Mouse (Mus musculus): ENCODE measurements around the gene Fam71e2. TPM values are rescaled to one million over a fixed set of nuclear protein-coding genes. Genes with fewer than 3 reads are reported as not detected.

Gene Fam71e2
- total RNA-seq, 1 experiment = not detected

GRCm38 (mm10) chr7:4739041-4739543, 32.0 kb downstream of the Fam71e2 start:
- no peak overlapping the region for H3K9ac ChIP-seq (ENCODE audit: insufficient read depth, low read depth, low read length, poor library complexity, severe bottlenecking)
- TF ChIP-seq HCFC1 (IDR thresholded peaks at IDR 0.05; ENCODE audit: borderline replicate concordance, insufficient read depth, low read length) (no peak), ZC3H11A (IDR thresholded peaks at IDR 0.05; ENCODE audit: borderline replicate concordance, low read depth, low read length) (no peak), MAFK (IDR thresholded peaks at IDR 0.05; ENCODE audit: insufficient read depth, low read depth, low read length) (no peak), CHD2 (IDR thresholded peaks at IDR 0.05; ENCODE audit: low read depth, low read length) (no peak), ZNF384 (IDR thresholded peaks at IDR 0.05; ENCODE audit: low read depth, low read length) (no peak)
- DNase-seq (ENCODE audit: low read depth, low spot score) = no peak
- in situ Hi-C loops (cut with MboI; ENCODE audit: low sequenced_read_pairs in 2 of 2, unreplicated experiment in 2 of 2) = no loop called here
- peak overlapping the region; percentile 39 for H3K4me3 ChIP-seq (ENCODE audit: insufficient read depth in 1 of 2, low read depth in 1 of 2, low read length in 2 of 2, poor library complexity in 1 of 2, severe bottlenecking in 1 of 2)
- no peak overlapping the region for H3K27ac ChIP-seq (ENCODE audit: insufficient read depth, low read depth, low read length, poor library complexity, severe bottlenecking)
- H3K9me3 ChIP-seq (ENCODE audit: control insufficient read depth, insufficient read depth, low read depth, low read length) = no peaks in the 10 kb centered on the region
- H3K4me1 ChIP-seq (ENCODE audit: control insufficient read depth in 2 of 2, insufficient read depth in 2 of 2, low read length in 2 of 2, poor library complexity in 1 of 2) = peaks cover 0 to 11% of the 10 kb centered on the region in 2 experiments; a peak in 1 of 4 replicates
- H3K36me3 ChIP-seq (ENCODE audit: control insufficient read depth, insufficient read depth, low read length, poor library complexity, severe bottlenecking) = peaks cover 19% of the 10 kb centered on the region

- no peak overlapping the region for H3K27ac ChIP-seq (ENCODE audit: insufficient read depth, low read depth, low read length, poor library complexity, severe bottlenecking)
- H3K4me1 ChIP-seq (ENCODE audit: control insufficient read depth in 2 of 2, insufficient read depth in 2 of 2, low read length in 2 of 2, poor library complexity in 1 of 2) = no peaks in the 10 kb centered on the region
- H3K4me3 ChIP-seq (ENCODE audit: insufficient read depth in 1 of 2, low read depth in 1 of 2, low read length in 2 of 2, poor library complexity in 1 of 2, severe bottlenecking in 1 of 2) = no peak overlapping the region
- in situ Hi-C loops (cut with MboI; ENCODE audit: low sequenced_read_pairs in 2 of 2, unreplicated experiment in 2 of 2) = no loop called here
- no peak for TF ChIP-seq ZNF384 (IDR thresholded peaks at IDR 0.05; ENCODE audit: low read depth, low read length)
- no peak for TF ChIP-seq CHD2 (IDR thresholded peaks at IDR 0.05; ENCODE audit: low read depth, low read length)
- no peak for TF ChIP-seq ZC3H11A (IDR thresholded peaks at IDR 0.05; ENCODE audit: borderline replicate concordance, low read depth, low read length)
- TF ChIP-seq MAFK (IDR thresholded peaks at IDR 0.05; ENCODE audit: insufficient read depth, low read depth, low read length) = no peak
- no peak for TF ChIP-seq HCFC1 (IDR thresholded peaks at IDR 0.05; ENCODE audit: borderline replicate concordance, insufficient read depth, low read length)
- H3K36me3 ChIP-seq (ENCODE audit: control insufficient read depth, insufficient read depth, low read length, poor library complexity, severe bottlenecking) = no peaks in the 10 kb centered on the region
- no peak for DNase-seq (ENCODE audit: low read depth, low spot score)
- no peak overlapping the region for H3K9ac ChIP-seq (ENCODE audit: insufficient read depth, low read depth, low read length, poor library complexity, severe bottlenecking)
- H3K9me3 ChIP-seq (ENCODE audit: control insufficient read depth, insufficient read depth, low read depth, low read length) = no peaks in the 10 kb centered on the region
Measured at GRCm38 (mm10) chr7:4732968-4733392, 38.1 kb downstream of the Fam71e2 start.

- Histone ChIP-seq H3K36me3 (ENCODE audit: control insufficient read depth, insufficient read depth, low read length, poor library complexity, severe bottlenecking) (no peaks in the 10 kb centered on the region), H3K9ac (ENCODE audit: insufficient read depth, low read depth, low read length, poor library complexity, severe bottlenecking) (no peak overlapping the region), H3K4me1 (ENCODE audit: control insufficient read depth in 2 of 2, insufficient read depth in 2 of 2, low read length in 2 of 2, poor library complexity in 1 of 2) (no peaks in the 10 kb centered on the region), H3K27ac (ENCODE audit: insufficient read depth, low read depth, low read length, poor library complexity, severe bottlenecking) (no peak overlapping the region), H3K4me3 (ENCODE audit: insufficient read depth in 1 of 2, low read depth in 1 of 2, low read length in 2 of 2, poor library complexity in 1 of 2, severe bottlenecking in 1 of 2) (no peak overlapping the region), H3K9me3 (ENCODE audit: control insufficient read depth, insufficient read depth, low read depth, low read length) (no peaks in the 10 kb centered on the region)
- no peak for DNase-seq (ENCODE audit: low read depth, low spot score)
- in situ Hi-C loops (cut with MboI; ENCODE audit: low sequenced_read_pairs in 2 of 2, unreplicated experiment in 2 of 2) = no loop called here
- TF ChIP-seq HCFC1 (IDR thresholded peaks at IDR 0.05; ENCODE audit: borderline replicate concordance, insufficient read depth, low read length) (no peak), CHD2 (IDR thresholded peaks at IDR 0.05; ENCODE audit: low read depth, low read length) (no peak), ZC3H11A (IDR thresholded peaks at IDR 0.05; ENCODE audit: borderline replicate concordance, low read depth, low read length) (no peak), ZNF384 (IDR thresholded peaks at IDR 0.05; ENCODE audit: low read depth, low read length) (no peak), MAFK (IDR thresholded peaks at IDR 0.05; ENCODE audit: insufficient read depth, low read depth, low read length) (no peak)
Measured at GRCm38 (mm10) chr7:4731090-4731489, 40.0 kb downstream of the Fam71e2 start.

GRCm38 (mm10) chr7:4725169-4725568, 45.9 kb downstream of the Fam71e2 start, which contains the start of gene Tmem150b:
TSS of gene Tmem150b (minus strand) at chr7:4725249.
- Histone ChIP-seq H3K36me3 (ENCODE audit: control insufficient read depth, insufficient read depth, low read length, poor library complexity, severe bottlenecking) (no peaks in the 10 kb centered on the region), H3K4me3 (ENCODE audit: insufficient read depth in 1 of 2, low read depth in 1 of 2, low read length in 2 of 2, poor library complexity in 1 of 2, severe bottlenecking in 1 of 2) (no peak within 1 kb of the TSS), H3K9ac (ENCODE audit: insufficient read depth, low read depth, low read length, poor library complexity, severe bottlenecking) (no peak within 1 kb of the TSS)

More at GRCm38 (mm10) chr7:4725169-4725568, 45.9 kb downstream of the Fam71e2 start, which contains the start of gene Tmem150b:
- no peak for DNase-seq (ENCODE audit: low read depth, low spot score)
- H3K4me1 ChIP-seq (ENCODE audit: control insufficient read depth in 2 of 2, insufficient read depth in 2 of 2, low read length in 2 of 2, poor library complexity in 1 of 2) = no peaks in the 10 kb centered on the region
- in situ Hi-C loops (cut with MboI; ENCODE audit: low sequenced_read_pairs in 2 of 2, unreplicated experiment in 2 of 2) = no loop called here
- H3K9me3 ChIP-seq (ENCODE audit: control insufficient read depth, insufficient read depth, low read depth, low read length) = no peaks in the 10 kb centered on the region
- TF ChIP-seq HCFC1 (IDR thresholded peaks at IDR 0.05; ENCODE audit: borderline replicate concordance, insufficient read depth, low read length) (no peak), ZNF384 (IDR thresholded peaks at IDR 0.05; ENCODE audit: low read depth, low read length) (no peak), CHD2 (IDR thresholded peaks at IDR 0.05; ENCODE audit: low read depth, low read length) (no peak), MAFK (IDR thresholded peaks at IDR 0.05; ENCODE audit: insufficient read depth, low read depth, low read length) (no peak), ZC3H11A (IDR thresholded peaks at IDR 0.05; ENCODE audit: borderline replicate concordance, low read depth, low read length) (no peak)
- no peak within 1 kb of the TSS for H3K27ac ChIP-seq (ENCODE audit: insufficient read depth, low read depth, low read length, poor library complexity, severe bottlenecking)

All from ES-E14 (cell line).